Mouse (Mus musculus) megakaryocyte, adult 5-6 weeks (primary cell): ENCODE data around the gene Cldn2. TPM values are rescaled to one million over a fixed set of nuclear protein-coding genes. Genes with fewer than 3 reads are reported as not detected.
A peak's percentile ranks its signal among the peaks of the same experiment; 100 is the strongest.
"Not testable (repeated sequence)": the region's sequence is repeated elsewhere in the genome, so short reads cannot be mapped to it uniquely, and the experiment has no call there.

Source experiments
- ATAC-seq: 2 replicates; pipeline ENCODE4 v1.8.0; 2016; ENCODE audit warnings: mild to moderate bottlenecking, inconsistent platforms; ENCODE audit not compliant: poor library complexity, severe bottlenecking
- total RNA-seq, 2 experiments: library from RNA; stranded (forward) in 1 of 2; stranded (reverse) in 1 of 2; fragments of 153-499, 151-499 nt in 1 of 2; fragments of 221-1000, 200-1000 nt in 1 of 2; gene quantifications; 2 replicates each; pipeline versions ENCODE4 v1.2.3 to v1.2.4; 2015 to 2017

Gene Cldn2
- total RNA-seq (2015) (not detected in 2 replicates), total RNA-seq (2017) (not detected in 2 replicates)

- ATAC-seq = no peak
These were observed at the start of gene Cldn2 for GRCm38 (mm10) chrX:139800406-139800878. Cldn2 (plus strand) TSS chrX:139800828.

GRCm38 (mm10) chrX:139751855-139752254 is 48.8 kb upstream of the Cldn2 start:
- ATAC-seq = peak; percentile 51; the same call in 1 of the 2 replicates

GRCm38 (mm10) chrX:139758634-139759033 is 42.0 kb upstream of the Cldn2 start:
- not testable (repeated sequence) for ATAC-seq

GRCm38 (mm10) chrX:139762546-139762945 is 38.1 kb upstream of the Cldn2 start:
- no peak for ATAC-seq

GRCm38 (mm10) chrX:139769975-139770637 is 30.5 kb upstream of the Cldn2 start:
- no peak for ATAC-seq

GRCm38 (mm10) chrX:139774309-139775083 is 26.1 kb upstream of the Cldn2 start:
- ATAC-seq = peak; percentile 54; the same call in 1 of the 2 replicates

GRCm38 (mm10) chrX:139775084-139775612 is 25.5 kb upstream of the Cldn2 start:
- ATAC-seq = no peak

GRCm38 (mm10) chrX:139777357-139777756 is 23.3 kb upstream of the Cldn2 start:
- ATAC-seq = no peak

- no peak for ATAC-seq
These were observed 21.7 kb upstream of the Cldn2 start for GRCm38 (mm10) chrX:139778886-139779285.

- ATAC-seq = no peak
These were observed 21.2 kb upstream of the Cldn2 start for GRCm38 (mm10) chrX:139779401-139779800.

- ATAC-seq = no peak
These were observed 19.6 kb upstream of the Cldn2 start for GRCm38 (mm10) chrX:139780988-139781387.

GRCm38 (mm10) chrX:139781563-139781962 is 19.1 kb upstream of the Cldn2 start:
- ATAC-seq = no peak

- ATAC-seq = no peak
These were observed 18.2 kb upstream of the Cldn2 start, which contains the start of gene Ripply1 for GRCm38 (mm10) chrX:139782278-139783044. Ripply1 (minus strand) TSS chrX:139782353.

- no peak for ATAC-seq
These were observed 17.6 kb upstream of the Cldn2 start for GRCm38 (mm10) chrX:139783045-139783422.

- ATAC-seq = no peak
These were observed 14.9 kb upstream of the Cldn2 start for GRCm38 (mm10) chrX:139785764-139786163.

- no peak for ATAC-seq
These were observed 6.4 kb upstream of the Cldn2 start for GRCm38 (mm10) chrX:139794072-139794845.

GRCm38 (mm10) chrX:139796037-139796436 is 4.6 kb upstream of the Cldn2 start:
- ATAC-seq = no peak

GRCm38 (mm10) chrX:139797875-139798274 is 2.8 kb upstream of the Cldn2 start:
- peak; percentile 63 for ATAC-seq

GRCm38 (mm10) chrX:139799953-139800352 is 675 bp upstream of the Cldn2 start:
- ATAC-seq = no peak

- no peak for ATAC-seq
These were observed 2.4 kb downstream of the Cldn2 start for GRCm38 (mm10) chrX:139803028-139803427.
